Mouse (Mus musculus): ENCODE measurements at regions not wholly inside any gene's neighbourhood (a gene's known extent, or its start where the extent isn't known, plus 50 kb on each side); places are given as distances from the start of the nearest gene placed in this dataset.

DNA sequence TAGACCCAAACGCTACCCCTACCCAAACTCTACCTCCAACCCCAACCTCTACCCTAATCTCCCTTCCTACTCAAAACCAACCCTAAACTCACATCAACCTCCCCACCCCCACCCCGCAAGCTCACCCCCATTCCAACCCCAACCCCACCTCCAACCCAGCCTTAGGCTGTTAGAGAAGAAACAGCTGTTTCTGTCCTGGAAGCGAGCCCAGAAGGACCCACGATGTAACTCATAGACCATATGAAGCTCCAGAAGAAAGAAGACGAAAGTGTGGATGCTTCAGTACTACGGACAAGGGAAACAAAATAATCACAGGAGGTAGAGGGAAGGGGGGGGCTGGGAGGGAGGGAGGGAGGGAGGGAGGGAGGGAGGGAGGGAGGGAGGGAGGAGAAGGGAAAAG lies 58.4 kb downstream of the Sox11 start:
- Histone ChIP-seq H3K4me1 (ENCODE audit: control insufficient read depth in 2 of 2, insufficient read depth in 2 of 2, low read length in 2 of 2) (no peaks in the 10 kb centered on the region), H3K4me3 (ENCODE audit: control insufficient read depth in 1 of 2, insufficient read depth in 1 of 2, low read depth in 1 of 2, low read length in 2 of 2) (no peak overlapping the region), H3K27ac (replicated peaks in 1 of 2; ENCODE audit: control insufficient read depth in 1 of 2, insufficient read depth in 1 of 2, low read depth in 2 of 2, low read length in 2 of 2) (no peak overlapping the region), H3K36me3 (ENCODE audit: control insufficient read depth, insufficient read depth, low read length) (no peaks in the 10 kb centered on the region), H3K4me2 (ENCODE audit: low read length) (no peak overlapping the region), H3K9me3 (ENCODE audit: control insufficient read depth, low read length) (no peaks in the 10 kb centered on the region), H3K9ac (ENCODE audit: low read length) (no peak overlapping the region), H3K27me3 (ENCODE audit: control insufficient read depth, insufficient read depth, low read length) (no peaks in the 10 kb centered on the region; the same call in 1 of the 2 replicates)
- no peak for ATAC-seq (ENCODE audit: insufficient number of reproducible peaks, insufficient read depth, low FRiP score, low read depth)
- WGBS: 49% methylated on average over 6 of the region's 6 CpGs

- no peak overlapping the region for H3K4me2 ChIP-seq (ENCODE audit: low read length)
- no peak overlapping the region for H3K27ac ChIP-seq (replicated peaks in 1 of 2; ENCODE audit: control insufficient read depth in 1 of 2, insufficient read depth in 1 of 2, low read depth in 2 of 2, low read length in 2 of 2)
- no peaks in the 10 kb centered on the region for H3K36me3 ChIP-seq (ENCODE audit: control insufficient read depth, insufficient read depth, low read length)
- no peak overlapping the region for H3K9ac ChIP-seq (ENCODE audit: low read length)
- no peak for ATAC-seq (ENCODE audit: insufficient number of reproducible peaks, insufficient read depth, low FRiP score, low read depth)
- H3K4me1 ChIP-seq (ENCODE audit: control insufficient read depth in 2 of 2, insufficient read depth in 2 of 2, low read length in 2 of 2): no peaks in the 10 kb centered on the region
- H3K27me3 ChIP-seq (ENCODE audit: control insufficient read depth, insufficient read depth, low read length): no peaks in the 10 kb centered on the region
- H3K9me3 ChIP-seq (ENCODE audit: control insufficient read depth, low read length): no peaks in the 10 kb centered on the region
- H3K4me3 ChIP-seq (ENCODE audit: control insufficient read depth in 1 of 2, insufficient read depth in 1 of 2, low read depth in 1 of 2, low read length in 2 of 2): no peak overlapping the region
Observed at GRCm38 (mm10) chr12:27261965-27262364, 80.4 kb downstream of the Sox11 start.

GRCm38 (mm10) chr12:27254125-27254524 lies 88.2 kb downstream of the Sox11 start:
- no peak overlapping the region for H3K9ac ChIP-seq (ENCODE audit: low read length)
- 28% methylated on average over 3 of the region's 3 CpGs for WGBS
- H3K4me1 ChIP-seq (ENCODE audit: control insufficient read depth in 2 of 2, insufficient read depth in 2 of 2, low read length in 2 of 2): peaks cover 3 to 12% of the 10 kb centered on the region in 2 experiments; a peak in 3 of 4 replicates
- no peaks in the 10 kb centered on the region for H3K36me3 ChIP-seq (ENCODE audit: control insufficient read depth, insufficient read depth, low read length)
- no peaks in the 10 kb centered on the region for H3K9me3 ChIP-seq (ENCODE audit: control insufficient read depth, low read length)
- H3K4me2 ChIP-seq (ENCODE audit: low read length): peak overlapping the region; percentile 37; the same call in 1 of the 2 replicates
- peak; percentile 39; the same call in 1 of the 2 replicates for ATAC-seq (ENCODE audit: insufficient number of reproducible peaks, insufficient read depth, low FRiP score, low read depth)
- peak overlapping the region; percentile 62 to 64 for H3K27ac ChIP-seq (replicated peaks in 1 of 2; ENCODE audit: control insufficient read depth in 1 of 2, insufficient read depth in 1 of 2, low read depth in 2 of 2, low read length in 2 of 2)
- H3K27me3 ChIP-seq (ENCODE audit: control insufficient read depth, insufficient read depth, low read length): no peaks in the 10 kb centered on the region
- H3K4me3 ChIP-seq (ENCODE audit: control insufficient read depth in 1 of 2, insufficient read depth in 1 of 2, low read depth in 1 of 2, low read length in 2 of 2): no peak overlapping the region

DNA sequence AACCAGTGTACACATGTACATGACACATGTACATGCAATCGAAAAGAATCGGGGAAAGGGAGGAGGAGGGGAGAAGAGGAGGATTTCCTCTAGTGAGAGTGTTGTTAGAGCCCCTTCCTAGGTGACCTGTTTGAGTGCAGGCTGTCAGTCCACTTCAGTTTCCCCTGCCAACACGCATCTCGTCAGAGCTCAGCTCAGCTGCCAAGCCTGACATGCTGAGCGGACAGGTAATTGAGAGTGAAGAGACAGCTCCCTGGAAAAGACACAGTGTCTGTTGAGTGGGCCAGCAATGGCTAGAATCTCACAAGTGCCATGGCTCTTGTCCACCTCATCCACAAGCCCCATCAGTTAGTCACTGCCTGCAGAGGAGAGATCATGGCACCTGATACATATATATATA lies 90.9 kb downstream of the Sox11 start:
- 67% methylated on average over 5 of the region's 5 CpGs for WGBS
- Histone ChIP-seq H3K27me3 (ENCODE audit: control insufficient read depth, insufficient read depth, low read length) (no peaks in the 10 kb centered on the region), H3K27ac (replicated peaks in 1 of 2; ENCODE audit: control insufficient read depth in 1 of 2, insufficient read depth in 1 of 2, low read depth in 2 of 2, low read length in 2 of 2) (no peak overlapping the region), H3K4me2 (ENCODE audit: low read length) (no peak overlapping the region), H3K9me3 (ENCODE audit: control insufficient read depth, low read length) (no peaks in the 10 kb centered on the region), H3K36me3 (ENCODE audit: control insufficient read depth, insufficient read depth, low read length) (no peaks in the 10 kb centered on the region), H3K4me3 (ENCODE audit: control insufficient read depth in 1 of 2, insufficient read depth in 1 of 2, low read depth in 1 of 2, low read length in 2 of 2) (no peak overlapping the region), H3K4me1 (ENCODE audit: control insufficient read depth in 2 of 2, insufficient read depth in 2 of 2, low read length in 2 of 2) (peaks cover 3 to 12% of the 10 kb centered on the region in 2 experiments), H3K9ac (ENCODE audit: low read length) (no peak overlapping the region)
- no peak for ATAC-seq (ENCODE audit: insufficient number of reproducible peaks, insufficient read depth, low FRiP score, low read depth)

DNA sequence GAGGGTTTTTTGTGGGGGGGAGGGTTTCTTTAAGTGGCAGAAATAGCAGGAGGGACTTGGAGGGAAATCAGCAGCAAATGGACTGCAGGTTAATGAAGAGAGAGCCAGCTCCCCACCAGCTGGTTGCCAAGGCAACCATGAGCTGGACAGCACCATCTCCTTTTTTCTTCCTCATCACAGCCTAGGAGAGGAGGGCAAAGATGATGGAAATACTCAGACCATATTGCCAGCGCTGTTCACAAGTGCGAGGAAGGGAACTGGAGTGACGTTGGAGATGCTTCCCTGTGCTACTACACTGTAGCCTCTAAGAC lies 93.9 kb downstream of the Sox11 start:
- Histone ChIP-seq H3K9ac (ENCODE audit: low read length) (no peak overlapping the region), H3K27me3 (ENCODE audit: control insufficient read depth, insufficient read depth, low read length) (no peaks in the 10 kb centered on the region), H3K4me3 (ENCODE audit: control insufficient read depth in 1 of 2, insufficient read depth in 1 of 2, low read depth in 1 of 2, low read length in 2 of 2) (no peak overlapping the region), H3K4me2 (ENCODE audit: low read length) (no peak overlapping the region), H3K27ac (replicated peaks in 1 of 2; ENCODE audit: control insufficient read depth in 1 of 2, insufficient read depth in 1 of 2, low read depth in 2 of 2, low read length in 2 of 2) (no peak overlapping the region), H3K36me3 (ENCODE audit: control insufficient read depth, insufficient read depth, low read length) (no peaks in the 10 kb centered on the region), H3K4me1 (ENCODE audit: control insufficient read depth in 2 of 2, insufficient read depth in 2 of 2, low read length in 2 of 2) (no peaks in the 10 kb centered on the region; a peak in 1 of 4 replicates), H3K9me3 (ENCODE audit: control insufficient read depth, low read length) (no peaks in the 10 kb centered on the region)
- ATAC-seq (ENCODE audit: insufficient number of reproducible peaks, insufficient read depth, low FRiP score, low read depth): no peak
- 79% methylated on average over 3 of the region's 3 CpGs for WGBS

DNA sequence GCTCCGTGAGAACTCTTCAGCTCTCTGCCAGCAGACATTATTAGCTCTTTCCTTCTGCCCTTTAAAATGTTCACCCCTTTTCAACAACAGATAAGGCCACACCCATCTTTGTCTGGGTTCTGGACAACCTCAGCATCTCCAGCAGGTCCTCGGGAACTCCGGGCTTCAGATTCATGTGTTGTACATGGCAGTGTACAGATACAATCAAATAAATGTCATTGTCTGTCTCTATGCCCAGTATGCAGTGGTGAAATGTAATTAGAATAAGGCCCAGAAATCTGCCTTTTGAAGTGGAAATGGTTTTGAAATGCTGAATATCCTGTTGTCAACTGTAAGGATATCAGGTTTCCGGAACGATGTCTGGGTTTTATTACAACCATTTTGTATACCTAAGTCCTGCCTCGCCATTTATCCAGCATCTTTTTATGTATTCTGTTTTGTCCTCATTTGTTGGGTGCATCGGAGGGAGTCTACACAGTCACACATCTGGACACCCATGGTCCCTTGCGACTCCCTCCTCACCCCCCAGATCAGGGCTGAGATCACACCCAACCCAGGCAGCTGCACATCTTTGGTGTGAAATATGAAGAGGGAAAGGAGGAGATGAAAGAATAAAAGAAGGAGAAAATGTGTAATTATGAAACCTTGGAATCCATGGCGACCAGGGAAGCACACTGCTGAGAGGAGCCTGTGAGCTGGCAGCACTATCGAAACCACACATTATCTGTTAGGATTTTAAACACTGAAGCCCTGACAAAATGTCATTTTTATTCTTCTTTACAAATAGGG lies 94.4 kb downstream of the Sox11 start:
- H3K4me3 ChIP-seq (ENCODE audit: control insufficient read depth in 1 of 2, insufficient read depth in 1 of 2, low read depth in 1 of 2, low read length in 2 of 2): no peak overlapping the region
- H3K4me1 ChIP-seq (ENCODE audit: control insufficient read depth in 2 of 2, insufficient read depth in 2 of 2, low read length in 2 of 2): no peaks in the 10 kb centered on the region; a peak in 1 of 4 replicates

DNA sequence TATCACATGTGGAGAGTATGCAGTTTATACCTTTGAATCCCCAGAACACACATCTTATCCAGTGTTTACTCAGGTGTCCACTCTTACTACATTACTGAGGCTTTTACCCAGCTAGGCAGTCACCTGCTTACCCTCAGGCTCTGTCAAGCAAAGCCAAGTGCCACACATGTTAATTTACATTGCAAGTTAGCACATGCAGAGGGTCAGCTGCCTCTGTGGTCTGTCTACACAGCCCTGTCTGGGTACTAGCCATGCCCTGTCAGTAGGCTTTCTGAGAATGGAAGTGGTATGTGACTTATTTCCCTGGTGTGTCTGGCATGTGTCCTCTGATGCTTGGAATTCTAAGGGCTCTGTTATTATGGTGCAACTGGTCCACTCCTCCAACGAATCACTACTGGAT lies 106.6 kb downstream of the Sox11 start:
- no peak overlapping the region for H3K27ac ChIP-seq (replicated peaks in 1 of 2; ENCODE audit: control insufficient read depth in 1 of 2, insufficient read depth in 1 of 2, low read depth in 2 of 2, low read length in 2 of 2)

More for the DNA sequence above, 94.4 kb downstream of the Sox11 start:
- Histone ChIP-seq H3K4me2 (ENCODE audit: low read length) (no peak overlapping the region), H3K27ac (replicated peaks in 1 of 2; ENCODE audit: control insufficient read depth in 1 of 2, insufficient read depth in 1 of 2, low read depth in 2 of 2, low read length in 2 of 2) (no peak overlapping the region), H3K9me3 (ENCODE audit: control insufficient read depth, low read length) (no peaks in the 10 kb centered on the region), H3K36me3 (ENCODE audit: control insufficient read depth, insufficient read depth, low read length) (no peaks in the 10 kb centered on the region), H3K9ac (ENCODE audit: low read length) (no peak overlapping the region), H3K27me3 (ENCODE audit: control insufficient read depth, insufficient read depth, low read length) (no peaks in the 10 kb centered on the region)
- no peak for ATAC-seq (ENCODE audit: insufficient number of reproducible peaks, insufficient read depth, low FRiP score, low read depth)
- WGBS: 58% methylated on average over 10 of the region's 10 CpGs

DNA sequence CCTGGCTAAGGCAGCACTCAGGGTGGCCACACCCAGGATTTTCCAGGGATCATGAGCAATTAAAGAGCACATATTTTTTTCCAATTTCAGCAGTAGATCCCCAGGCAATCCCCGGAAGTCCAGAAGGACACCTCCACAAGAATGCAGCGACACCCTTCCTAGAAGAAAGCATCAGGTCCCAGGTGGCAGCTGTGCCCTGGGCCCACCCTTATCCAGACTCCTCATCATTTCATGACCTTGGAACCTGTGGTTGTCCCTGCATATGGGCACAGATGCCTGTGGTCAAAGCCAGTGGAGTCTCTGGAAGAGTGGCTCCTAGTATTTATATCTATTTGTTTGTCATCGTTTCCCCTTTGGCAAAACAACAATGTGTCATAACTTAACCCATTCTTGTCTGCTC lies 120.8 kb downstream of the Sox11 start:
- Histone ChIP-seq H3K36me3 (ENCODE audit: control insufficient read depth, insufficient read depth, low read length) (no peaks in the 10 kb centered on the region), H3K27ac (replicated peaks in 1 of 2; ENCODE audit: control insufficient read depth in 1 of 2, insufficient read depth in 1 of 2, low read depth in 2 of 2, low read length in 2 of 2) (no peak overlapping the region), H3K4me3 (ENCODE audit: control insufficient read depth in 1 of 2, insufficient read depth in 1 of 2, low read depth in 1 of 2, low read length in 2 of 2) (no peak overlapping the region), H3K4me2 (ENCODE audit: low read length) (no peak overlapping the region), H3K9me3 (ENCODE audit: control insufficient read depth, low read length) (no peaks in the 10 kb centered on the region), H3K4me1 (ENCODE audit: control insufficient read depth in 2 of 2, insufficient read depth in 2 of 2, low read length in 2 of 2) (no peaks in the 10 kb centered on the region), H3K9ac (ENCODE audit: low read length) (no peak overlapping the region), H3K27me3 (ENCODE audit: control insufficient read depth, insufficient read depth, low read length) (no peaks in the 10 kb centered on the region)
- 81% methylated on average over 3 of the region's 3 CpGs for WGBS
- no peak for ATAC-seq (ENCODE audit: insufficient number of reproducible peaks, insufficient read depth, low FRiP score, low read depth)

More for the DNA sequence above, 106.6 kb downstream of the Sox11 start:
- H3K4me1 ChIP-seq (ENCODE audit: control insufficient read depth in 2 of 2, insufficient read depth in 2 of 2, low read length in 2 of 2): peaks cover 0 to 6% of the 10 kb centered on the region in 2 experiments; a peak in 1 of 4 replicates
- no peak overlapping the region for H3K9ac ChIP-seq (ENCODE audit: low read length)
- H3K36me3 ChIP-seq (ENCODE audit: control insufficient read depth, insufficient read depth, low read length): no peaks in the 10 kb centered on the region
- 35% methylated on average over 1 of the region's 1 CpGs for WGBS
- no peak overlapping the region for H3K4me2 ChIP-seq (ENCODE audit: low read length)
- H3K9me3 ChIP-seq (ENCODE audit: control insufficient read depth, low read length): no peaks in the 10 kb centered on the region
- no peak overlapping the region for H3K4me3 ChIP-seq (ENCODE audit: control insufficient read depth in 1 of 2, insufficient read depth in 1 of 2, low read depth in 1 of 2, low read length in 2 of 2)
- no peak for ATAC-seq (ENCODE audit: insufficient number of reproducible peaks, insufficient read depth, low FRiP score, low read depth)
- H3K27me3 ChIP-seq (ENCODE audit: control insufficient read depth, insufficient read depth, low read length): no peaks in the 10 kb centered on the region
